Mouse (Mus musculus): ENCODE data around the gene Galntl6.
A peak's percentile ranks its signal among the peaks of the same experiment; 100 is the strongest.
"Not testable (repeated sequence)": the region's sequence is repeated elsewhere in the genome, so short reads cannot be mapped to it uniquely, and the experiment has no call there.

The Galntl6 gene

DNA sequence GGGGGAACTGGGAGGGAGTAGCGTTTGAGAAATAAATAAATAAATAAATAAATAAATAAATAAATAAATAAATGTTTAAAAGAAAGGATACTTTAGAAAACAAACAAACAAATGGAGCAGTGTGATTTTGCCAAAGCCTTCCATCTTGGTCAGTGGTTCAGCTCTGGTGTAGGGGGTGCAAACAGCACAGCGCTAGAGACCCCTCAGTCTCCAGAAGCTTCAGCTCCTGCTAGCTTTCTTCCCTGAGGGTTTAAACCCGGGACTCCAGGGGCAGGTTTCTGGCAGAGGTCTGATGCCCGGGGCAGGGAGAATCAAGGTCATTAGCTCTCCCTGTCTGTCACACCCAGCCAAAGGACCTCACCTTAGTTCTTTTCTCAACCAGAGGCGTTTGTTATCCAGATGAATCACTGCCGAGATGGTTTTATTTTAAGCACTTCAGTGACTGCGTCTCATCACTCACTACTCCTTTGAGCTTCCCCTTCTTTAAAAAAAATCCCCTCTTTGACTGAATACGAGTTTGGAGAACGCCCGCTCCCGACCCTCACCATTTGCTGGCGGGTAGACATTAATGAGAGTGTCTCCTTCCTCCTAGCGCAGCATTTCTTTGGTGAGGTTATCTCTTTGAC is 1146.6 kb downstream of the Galntl6 start:
- no peak for DNase-seq (ENCODE audit: low read depth)

DNA sequence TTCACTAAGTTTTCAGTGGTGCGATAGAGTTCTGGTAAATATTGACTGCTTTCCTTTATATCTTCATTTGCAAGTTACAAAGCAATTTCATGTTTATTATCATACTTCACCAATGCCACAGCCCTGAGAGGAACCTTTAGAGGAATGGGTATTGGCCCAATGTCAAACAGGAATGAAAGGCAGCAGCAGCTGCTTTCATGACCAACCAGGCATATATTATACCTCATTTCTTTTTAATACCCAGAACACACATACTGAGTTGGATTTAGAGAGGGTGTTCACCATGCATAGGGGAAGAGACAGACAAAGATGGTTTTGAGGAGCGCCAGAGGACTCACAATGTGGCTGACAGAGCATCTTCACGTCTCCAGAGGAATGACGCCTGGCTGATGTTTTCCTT is 1147.2 kb downstream of the Galntl6 start:
- no peak for DNase-seq (ENCODE audit: low read depth)

DNA sequence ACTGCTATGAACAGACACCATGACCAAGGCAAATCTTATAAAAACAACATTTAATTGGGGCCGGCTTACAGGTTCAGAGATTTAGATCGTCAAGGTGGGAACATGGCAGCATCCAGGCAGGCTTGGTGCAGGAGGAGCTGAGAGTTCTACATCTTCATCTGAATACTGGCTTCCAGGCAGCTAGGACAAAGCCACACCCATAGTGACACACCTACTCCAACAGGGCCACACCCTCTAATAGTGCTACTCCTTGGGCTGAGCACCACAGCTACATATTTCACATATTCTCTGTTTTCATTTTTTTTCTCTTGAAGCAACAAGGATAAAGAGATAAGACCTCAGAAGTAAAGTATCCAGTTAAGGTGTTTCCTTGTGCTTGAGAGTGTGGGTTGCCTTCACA is 1149.8 kb downstream of the Galntl6 start:
- not testable (repeated sequence) for DNase-seq (ENCODE audit: low read depth)

DNA sequence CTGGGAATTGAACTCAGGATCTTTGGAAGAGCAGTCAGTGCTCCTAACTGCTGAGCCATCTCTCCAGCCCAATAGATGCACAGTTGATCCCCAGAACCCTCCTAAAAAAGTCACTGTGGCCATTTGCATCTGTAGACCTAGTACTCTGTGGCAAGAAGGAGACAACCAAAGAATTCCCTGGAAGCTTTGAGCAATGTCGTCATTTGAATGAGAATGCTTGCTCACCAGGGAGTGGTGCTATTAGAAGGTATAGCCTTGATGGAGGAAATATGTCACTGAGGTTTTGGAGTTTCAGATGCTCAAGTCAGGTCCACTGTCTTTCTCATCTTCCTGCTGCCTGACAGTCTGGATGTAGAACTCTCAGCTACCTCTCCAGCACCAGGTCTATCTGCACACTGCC is 1151.5 kb downstream of the Galntl6 start:
- no peak for DNase-seq (ENCODE audit: low read depth)

DNA sequence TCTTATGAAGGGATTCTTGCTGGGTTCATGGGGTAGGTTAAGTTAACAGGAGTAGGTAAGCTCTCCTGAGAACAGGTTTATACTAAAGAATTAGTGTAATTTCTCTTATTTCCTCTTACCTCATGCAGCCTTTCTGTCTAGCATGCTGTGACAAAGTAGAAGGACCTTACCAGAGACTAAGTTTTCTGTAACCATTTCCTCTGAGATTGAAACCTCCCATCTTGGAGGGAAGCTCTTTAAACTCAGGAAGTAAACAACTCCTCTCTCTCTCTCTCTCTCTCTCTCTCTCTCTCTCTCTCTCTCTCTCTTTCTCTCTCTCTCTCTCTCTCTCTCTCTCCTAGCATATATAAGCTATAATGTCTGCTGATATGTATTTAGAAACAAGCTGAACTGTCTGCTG is 1153.6 kb downstream of the Galntl6 start:
- no peak for DNase-seq (ENCODE audit: low read depth)

DNA sequence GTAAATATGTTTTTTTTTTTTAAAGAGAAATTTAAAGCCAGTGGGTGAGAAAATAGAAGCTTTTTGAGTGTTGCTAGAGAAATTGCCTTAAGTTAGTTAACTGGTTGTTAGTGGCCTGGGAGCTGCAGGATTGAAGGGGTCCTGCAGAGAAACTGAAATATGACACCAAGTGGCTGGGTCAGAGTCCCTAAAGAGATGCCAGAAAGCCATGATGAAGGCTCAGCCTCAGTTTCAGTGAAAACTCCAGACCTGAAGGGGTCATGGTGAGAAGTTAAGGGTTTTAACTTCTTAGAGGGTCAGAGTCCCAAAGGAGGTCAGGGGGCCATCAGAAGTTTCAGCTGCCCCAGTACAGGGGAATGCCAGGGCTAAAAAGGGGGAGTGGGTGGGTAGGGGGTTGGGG is 1155.0 kb downstream of the Galntl6 start:
- DNase-seq (ENCODE audit: low read depth): no peak

GRCm38 (mm10) chr8:57754066-57754465 is 1158.4 kb downstream of the Galntl6 start:
- no peak for DNase-seq (ENCODE audit: low read depth)

GRCm38 (mm10) chr8:57743636-57744035 is 1168.8 kb downstream of the Galntl6 start:
- no peak for DNase-seq (ENCODE audit: low read depth)

DNA sequence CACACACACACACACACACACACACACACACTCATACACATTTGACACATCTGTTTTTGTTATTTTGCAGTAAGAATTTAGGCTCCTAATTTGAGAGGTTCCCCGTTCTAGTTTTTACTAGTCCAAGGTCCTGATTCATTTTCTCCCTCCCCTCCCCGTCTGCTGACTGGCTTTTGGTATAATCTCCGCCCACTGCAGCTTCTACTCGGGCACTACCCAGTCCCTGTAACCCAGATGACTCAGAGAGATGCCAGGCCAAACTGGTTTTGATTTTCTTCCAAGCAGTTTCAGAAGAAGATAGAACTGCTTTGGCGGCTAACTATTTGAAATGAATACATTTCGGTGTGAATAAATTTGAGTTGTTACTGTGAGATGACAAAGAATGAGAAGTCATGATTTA is 1170.5 kb downstream of the Galntl6 start:
- DNase-seq (ENCODE audit: low read depth): peak; percentile 72

DNA sequence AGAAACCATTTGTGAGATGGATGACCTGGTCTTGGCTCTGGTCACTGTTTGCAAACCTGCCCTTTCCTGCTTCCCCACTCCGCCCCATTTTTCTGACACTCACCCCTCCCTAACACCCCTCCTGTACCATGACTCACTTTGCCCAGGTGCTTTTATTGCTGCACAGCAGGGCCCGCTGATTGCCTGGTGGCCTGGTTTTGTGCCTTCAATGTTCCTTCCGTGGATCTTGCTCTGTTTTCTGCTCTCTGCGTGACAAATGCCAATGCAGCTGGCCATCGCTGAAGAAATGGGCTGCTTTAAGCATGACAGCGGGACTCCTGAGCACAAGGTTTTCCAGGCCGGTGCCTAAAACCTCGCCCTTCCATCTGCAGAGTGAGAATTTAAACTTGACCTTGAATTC is 1171.1 kb downstream of the Galntl6 start:
- DNase-seq (ENCODE audit: low read depth): no peak

- DNase-seq (ENCODE audit: low read depth): no peak
Measured at GRCm38 (mm10) chr8:57737281-57737680, 1175.2 kb downstream of the Galntl6 start.

GRCm38 (mm10) chr8:57732795-57733194 is 1179.6 kb downstream of the Galntl6 start:
- DNase-seq (ENCODE audit: low read depth): peak; percentile 44

- DNase-seq (ENCODE audit: low read depth): no peak
Measured at GRCm38 (mm10) chr8:57731666-57732065, 1180.8 kb downstream of the Galntl6 start.

DNA sequence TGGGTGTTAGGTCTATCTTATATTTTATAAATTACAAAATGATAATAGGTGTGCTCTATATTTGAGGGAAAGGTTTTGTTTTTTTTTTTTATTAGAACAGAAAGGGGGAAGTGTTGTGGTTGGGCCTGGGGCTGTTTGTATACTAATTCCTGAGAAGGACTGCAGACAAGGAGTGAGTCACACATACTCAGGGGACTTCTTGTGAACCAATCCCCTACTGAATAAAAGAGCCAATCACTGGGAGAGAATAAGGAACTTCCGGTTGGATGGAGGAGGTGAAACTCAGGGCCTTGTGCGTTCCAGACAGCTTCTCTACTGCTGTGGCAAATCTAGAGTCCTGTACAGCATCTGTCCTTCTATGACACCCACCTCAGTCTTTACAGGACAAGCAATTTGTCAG is 1184.2 kb downstream of the Galntl6 start:
- DNase-seq (ENCODE audit: low read depth): peak; percentile 17

DNA sequence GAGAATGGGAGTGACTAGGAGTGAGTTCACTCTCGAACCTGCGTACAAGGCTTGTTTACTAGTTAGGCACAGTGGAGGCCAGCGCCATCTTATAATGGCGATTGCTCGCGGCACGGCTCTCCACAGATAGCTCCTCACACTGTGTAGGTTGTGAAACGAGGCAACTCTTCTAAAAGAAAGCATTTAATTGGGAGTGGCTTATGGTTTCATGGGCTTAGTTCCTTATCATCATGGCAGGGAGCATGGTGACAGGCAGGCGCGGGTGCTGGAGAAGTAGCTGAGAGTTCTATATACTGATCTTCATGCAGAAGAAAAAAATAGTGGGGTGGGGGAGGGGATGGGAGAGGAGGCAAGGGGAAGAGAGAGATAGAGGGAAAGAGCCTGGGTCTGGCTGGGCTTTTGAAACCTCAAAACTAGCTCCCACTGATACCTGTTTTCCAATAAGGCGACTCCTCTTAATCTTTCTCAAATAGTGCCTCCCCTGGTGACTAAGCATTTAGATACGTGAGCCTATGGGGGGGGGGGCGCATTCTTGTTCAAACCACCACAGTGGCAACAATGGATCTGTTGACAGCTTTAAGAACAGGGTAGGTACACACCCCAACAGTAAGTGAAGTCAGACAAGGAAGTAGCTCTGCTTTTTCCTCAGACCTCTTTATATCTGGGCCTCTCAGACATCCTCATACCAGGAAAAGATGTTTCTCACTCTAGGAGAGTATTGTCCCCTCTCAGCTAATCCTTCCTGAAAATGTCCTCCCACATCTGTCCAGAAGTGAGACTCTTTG is 1187.4 kb downstream of the Galntl6 start:
- no peak for DNase-seq (ENCODE audit: low read depth)

All from NIH3T3 (cell line).